Comparison of ENCODE assay signal across 13 mouse cellular contexts in the genomic region with DNA sequence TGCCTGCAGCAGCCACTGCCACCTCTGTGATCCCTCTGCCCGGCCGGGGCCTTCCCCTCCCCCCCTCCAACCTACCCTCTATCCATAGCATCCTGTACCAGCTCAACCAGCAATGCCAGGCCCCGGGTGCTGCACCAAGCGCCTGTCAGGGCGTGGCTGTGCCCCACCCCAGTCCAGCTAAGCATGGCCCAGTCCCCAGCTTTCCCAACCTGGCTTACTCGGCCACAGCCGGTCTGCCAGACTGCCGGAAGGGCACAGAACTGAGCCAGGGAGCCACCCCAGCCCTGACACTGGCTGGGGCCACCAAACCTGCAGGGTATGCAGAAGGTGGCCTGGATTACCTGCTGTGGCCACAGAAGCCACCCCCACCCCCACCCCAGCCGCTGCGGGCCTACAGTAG.
"Had no signal": no experiment of that assay in that cellular context is flagged by ENCODE, and none has a peak within 500 bp of the region (broad histone marks: within the 10 kb centered on the region; RNA-seq: fewer than 3 reads in every experiment).

No protein-coding gene starts in this region.

- H3K4me2 ChIP-seq: liver, embryonic 13.5 days; midbrain, embryonic 11.5 days had no signal

- H3K27ac ChIP-seq: layer of hippocampus, adult 2 months; liver, embryonic 13.5 days; stomach, postnatal 0 days had no signal

- H3K9ac ChIP-seq: liver, embryonic 13.5 days had no signal

- H3K9me3 ChIP-seq: liver, embryonic 13.5 days had no signal

- DNase-seq: kidney, postnatal 25 days; layer of hippocampus, adult 9-11 months; liver, embryonic 13.5 days; lung, adult 2 months; lung, postnatal 14 days; lung, postnatal 4 days; midbrain, embryonic 14.5 days; thymus, adult 2 months; thymus, postnatal 14 days; thymus, postnatal 4 days had no signal

- H3K36me3 ChIP-seq: liver, embryonic 13.5 days had no signal

- H3K4me3 ChIP-seq: layer of hippocampus, adult 2 months; liver, embryonic 13.5 days had no signal
